Mouse (Mus musculus): ENCODE data around the gene Gstm2.

GRCm38 (mm10) chr3:107984471-107984870 is 1.8 kb downstream of the Gstm2 start:
- no peak for TF ChIP-seq POLR2A (IDR thresholded peaks at IDR 0.05; ENCODE audit: extremely low read depth, insufficient read depth, low read length)
- no peak for TF ChIP-seq CTCF (IDR thresholded peaks at IDR 0.05; ENCODE audit: low read depth, low read length)
